Mouse (Mus musculus): ENCODE data around the gene Arl4d.

- peak; percentile 97 for TF ChIP-seq POLR2A (IDR thresholded peaks at IDR 0.05; ENCODE audit: control insufficient read depth, extremely low read depth, insufficient read depth, low read length, poor library complexity)
- TF ChIP-seq CTCF (IDR thresholded peaks at IDR 0.05; ENCODE audit: borderline replicate concordance, control insufficient read depth, extremely low read depth, insufficient read depth, low read length, poor library complexity), result no peak
Measured at GRCm38 (mm10) chr11:101664825-101665635, at the start of gene Arl4d.

Measured in thymus, adult 2 months (tissue).